Mouse (Mus musculus) lung, adult 2 months (tissue): ENCODE measurements at regions not wholly inside any gene's neighbourhood (a gene's known extent, or its start where the extent isn't known, plus 50 kb on each side); places are given as distances from the start of the nearest gene placed in this dataset.

Source experiments
- CTCF ChIP-seq: fragments of 200-500 bp; IDR thresholded peaks from 2 replicates; pipeline ENCODE4 v1.5.1; 2011; ENCODE audit warnings: mild to moderate bottlenecking, low read length, control low read depth; ENCODE audit not compliant: insufficient read depth
- POLR2A ChIP-seq: fragments of 200-500 bp; IDR thresholded peaks from 2 replicates; pipeline ENCODE4 v1.6.1; 2011; ENCODE audit warnings: low read depth, mild to moderate bottlenecking, control low read depth, low read length, borderline replicate concordance; ENCODE audit errors: extremely low read depth

DNA sequence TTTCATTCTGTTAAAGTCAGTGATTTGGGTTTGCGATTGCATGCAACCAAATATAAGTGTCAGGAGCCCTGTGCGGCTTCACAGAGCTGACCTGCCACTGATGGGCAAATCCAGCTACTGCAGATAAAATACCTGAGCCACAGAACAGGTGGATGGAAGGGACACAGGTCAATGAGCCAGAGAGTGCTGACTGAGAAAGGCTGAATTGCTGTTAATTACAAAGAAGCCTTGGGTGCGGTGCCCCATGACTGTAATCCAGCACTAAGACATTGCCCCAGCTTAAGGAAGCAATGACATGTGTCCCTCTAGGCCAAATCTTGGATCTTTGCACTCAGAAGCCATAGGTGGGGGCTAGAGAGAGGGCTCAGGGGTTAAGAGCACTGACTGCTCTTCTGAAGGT, 401.7 kb downstream of the Med13l start:
- no peak for TF ChIP-seq POLR2A
- no peak for TF ChIP-seq CTCF
